Mouse (Mus musculus) heart, embryonic 11.5 days (tissue): ENCODE data around the gene Wdr24. TPM values are rescaled to one million over a fixed set of nuclear protein-coding genes. Genes with fewer than 3 reads are reported as not detected.
"Not testable (repeated sequence)": the region's sequence is repeated elsewhere in the genome, so short reads cannot be mapped to it uniquely, and the experiment has no call there.

Source experiments
- ATAC-seq: fragments of 200-750 bp; cut with Nextera tagmentation; replicated peaks from 2 replicates; pipeline ENCODE4 v1.8.0; 2017; ENCODE audit warnings: moderate library complexity; ENCODE audit not compliant: insufficient number of reproducible peaks, low FRiP score, low TSS enrichment
- H3K27ac ChIP-seq: fragments of 300-500 bp; sonication (generic); 2 replicates; pipeline ENCODE4 v1.5.1; 2014; ENCODE audit warnings: mild to moderate bottlenecking, low read depth, low read length
- H3K27me3 ChIP-seq: fragments of 300-500 bp; sonication (generic); 2 replicates; pipeline ENCODE4 v1.6.1; 2014; ENCODE audit warnings: mild to moderate bottlenecking, low read length, mixed read lengths; ENCODE audit not compliant: control insufficient read depth, insufficient read depth
- H3K36me3 ChIP-seq: fragments of 300-500 bp; sonication (generic); 2 replicates; pipeline ENCODE4 v1.6.1; 2014; ENCODE audit warnings: mild to moderate bottlenecking, low read length, moderate library complexity, mixed read lengths; ENCODE audit not compliant: control insufficient read depth, insufficient read depth
- H3K4me1 ChIP-seq: fragments of 300-500 bp; sonication (generic); 2 replicates; pipeline ENCODE4 v1.6.1; 2014; ENCODE audit warnings: low read length; ENCODE audit not compliant: control insufficient read depth, insufficient read depth
- H3K4me2 ChIP-seq: fragments of 300-500 bp; sonication (generic); 2 replicates; pipeline ENCODE4 v1.6.1; 2014; ENCODE audit warnings: mild to moderate bottlenecking, moderate library complexity
- H3K4me3 ChIP-seq: fragments of 300-500 bp; sonication (generic); 2 replicates; pipeline ENCODE4 v1.5.1; 2014; ENCODE audit warnings: low read depth, low read length
- H3K9ac ChIP-seq: fragments of 300-500 bp; sonication (generic); 2 replicates; pipeline ENCODE4 v1.6.1; 2014; ENCODE audit warnings: mild to moderate bottlenecking, low read depth, low read length, moderate library complexity
- H3K9me3 ChIP-seq: fragments of 300-500 bp; sonication (generic); replicated peaks from 2 replicates; pipeline ENCODE4 v1.6.1; 2016; ENCODE audit warnings: low read length; ENCODE audit not compliant: control insufficient read depth
- WGBS: fragments of 180-500 bp; shearing (Covaris S2); extraction: QIAGEN DNeasy Blood & Tissue Kit; methylation state at CpG from one replicate; pipeline ENCODE4 v1.1.7; 2014; ENCODE audit not compliant: insufficient replicate concordance; 5-methylcytosine and 5-hydroxymethylcytosine counted together
- polyA plus RNA-seq: library from polyadenylated mRNA; unstranded; fragments of >200 nt; fragmentation: Nextera tagmentation; extraction: Ambion mirVana; gene quantifications from 2 replicates; pipeline ENCODE4 v1.2.1, GENCODE M21; 2014

Gene Wdr24
- polyA plus RNA-seq, 1 experiment from 2014 or later, result 14.4 TPM

DNA sequence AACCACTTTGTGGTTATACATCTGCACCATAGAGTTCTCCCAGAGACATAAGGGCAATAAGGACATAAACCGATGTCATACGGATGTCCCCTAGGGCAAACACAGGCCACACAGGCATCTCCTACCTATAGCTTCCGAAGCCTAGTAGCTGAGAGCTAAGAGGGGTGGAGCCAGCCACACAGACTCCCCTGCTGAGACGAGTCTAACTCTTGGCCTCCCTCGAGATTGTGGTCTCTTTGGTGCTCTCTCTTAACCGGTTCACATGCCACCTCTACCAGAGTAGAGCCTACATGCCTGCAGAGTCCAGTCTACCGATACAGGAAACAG lies 44.0 kb downstream of the Wdr24 start:
- no peaks in the 10 kb centered on the region for H3K9me3 ChIP-seq
- peak overlapping the region; percentile 94 for H3K4me2 ChIP-seq
- H3K9ac ChIP-seq, result peak overlapping the region; percentile 93
- no peaks in the 10 kb centered on the region for H3K36me3 ChIP-seq
- peak overlapping the region; percentile 88; the same call in 1 of the 2 replicates for H3K27ac ChIP-seq
- H3K4me3 ChIP-seq, result peak overlapping the region; percentile 98
- WGBS, result 11% methylated on average over 7 of the region's 7 CpGs
- H3K4me1 ChIP-seq, result peaks cover 8% of the 10 kb centered on the region; the same call in 1 of the 2 replicates
- H3K27me3 ChIP-seq, result no peaks in the 10 kb centered on the region
- no peak for ATAC-seq

DNA sequence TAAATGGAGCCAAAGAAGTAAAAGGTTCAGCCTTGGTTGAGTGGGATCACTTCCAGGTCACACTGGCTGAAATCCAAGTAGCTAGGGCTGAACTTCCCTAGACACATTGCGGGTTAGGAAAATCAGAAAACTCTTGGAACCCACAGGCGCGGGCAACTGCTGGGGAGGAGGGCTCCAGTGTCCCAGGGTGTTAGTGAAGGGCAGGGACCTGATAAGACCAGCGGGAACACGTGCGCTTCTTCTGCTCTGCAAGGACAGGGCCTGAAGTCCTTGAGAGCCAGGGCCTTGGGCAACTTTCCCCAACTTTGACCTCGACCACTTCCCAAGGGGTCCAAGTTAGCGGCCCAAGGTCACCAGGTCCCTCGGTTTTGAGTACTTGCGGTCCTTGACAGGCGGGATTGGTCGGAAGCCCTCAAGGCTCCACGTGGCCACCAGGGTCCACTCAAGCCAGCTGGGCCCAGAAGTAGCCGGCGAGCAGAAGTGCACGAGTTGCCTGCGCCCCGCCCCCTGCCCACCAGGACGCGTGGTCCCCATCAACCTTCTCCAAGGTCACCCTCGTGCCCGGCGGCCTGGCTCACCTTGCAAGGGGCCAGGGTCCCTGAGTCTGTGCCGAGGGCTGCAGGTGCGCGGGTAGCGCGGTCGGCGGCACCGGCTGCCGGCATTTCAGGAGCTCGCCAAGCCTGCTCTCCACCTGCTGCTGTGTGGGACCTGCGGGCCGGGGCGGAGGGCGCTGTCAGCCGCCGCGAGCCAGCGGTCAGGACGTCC lies 44.6 kb downstream of the Wdr24 start:
- no peaks in the 10 kb centered on the region for H3K27me3 ChIP-seq
- peaks cover 8% of the 10 kb centered on the region; the same call in 1 of the 2 replicates for H3K4me1 ChIP-seq
- H3K36me3 ChIP-seq, result no peaks in the 10 kb centered on the region
- H3K4me2 ChIP-seq, result peak overlapping the region; percentile 94
- peak overlapping the region; percentile 88 for H3K27ac ChIP-seq
- peak overlapping the region; percentile 93 for H3K9ac ChIP-seq
- H3K9me3 ChIP-seq, result no peaks in the 10 kb centered on the region
- WGBS, result under 1% methylated on average over 38 of the region's 42 CpGs
- peak; percentile 36 for ATAC-seq
- peak overlapping the region; percentile 98 for H3K4me3 ChIP-seq

DNA sequence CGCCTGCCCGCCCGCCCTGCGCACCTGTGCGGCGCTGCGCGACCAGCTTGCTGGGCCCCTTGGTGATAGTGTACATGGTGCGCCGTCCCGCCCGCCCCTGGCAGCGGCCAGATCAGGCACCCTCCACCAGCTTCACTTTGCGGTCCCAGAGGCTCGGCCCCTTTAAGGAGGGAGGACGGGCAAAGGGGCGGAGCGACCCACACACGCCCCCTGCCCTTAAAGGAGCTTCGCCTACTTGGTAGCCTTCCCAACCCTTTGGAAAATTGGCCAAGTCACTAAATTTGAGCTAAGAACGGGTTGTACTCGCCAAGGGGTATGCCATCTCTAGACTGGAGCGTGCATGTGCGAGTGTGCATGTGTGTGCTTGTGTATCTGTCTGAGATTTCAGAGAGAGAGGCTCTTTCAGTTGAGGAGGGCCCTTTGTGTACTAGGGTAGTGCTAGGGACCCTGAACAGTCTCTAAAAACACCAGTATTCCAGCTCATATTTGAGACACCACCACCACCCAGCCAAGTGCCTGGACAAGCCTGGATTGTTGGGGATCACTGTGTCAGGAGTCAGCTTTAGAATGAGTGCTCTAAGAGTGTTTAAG lies 45.3 kb downstream of the Wdr24 start, which contains the start of gene Mcrip2:
Gene Mcrip2 (minus strand): TSS at position 164 of the 591 bp plus-strand sequence.
- peak; percentile 80; the same call in 1 of the 2 replicates for ATAC-seq
- H3K27ac ChIP-seq, result peak within 1 kb of the TSS; percentile 88
- H3K27me3 ChIP-seq, result no peaks in the 10 kb centered on the region
- no peaks in the 10 kb centered on the region for H3K9me3 ChIP-seq
- peak within 1 kb of the TSS; percentile 94 for H3K4me2 ChIP-seq
- H3K4me3 ChIP-seq, result peak within 1 kb of the TSS; percentile 98
- WGBS, result 0% methylated on average over 24 of the region's 24 CpGs
- H3K9ac ChIP-seq, result peak within 1 kb of the TSS; percentile 93
- H3K4me1 ChIP-seq, result peaks cover 8% of the 10 kb centered on the region
- no peaks in the 10 kb centered on the region for H3K36me3 ChIP-seq

DNA sequence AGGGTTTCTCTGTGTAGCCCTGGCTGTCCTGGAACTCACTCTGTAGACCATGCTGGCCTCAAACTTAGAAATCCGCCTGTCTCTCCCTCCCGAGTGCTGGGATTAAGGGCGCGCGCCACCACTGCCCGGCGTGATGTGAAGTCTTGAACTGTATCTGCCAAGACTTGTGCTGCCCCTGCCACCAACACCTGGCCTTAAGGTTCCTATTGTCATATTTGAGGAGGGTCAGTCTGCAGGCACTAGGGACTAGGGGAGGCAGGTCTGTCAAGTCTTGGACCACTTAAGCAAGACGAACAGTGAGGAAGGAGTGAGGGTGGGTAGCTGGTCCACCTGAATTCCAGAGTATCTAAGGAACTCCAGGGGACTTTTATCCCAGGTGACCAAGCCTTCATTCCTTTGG lies 46.1 kb downstream of the Wdr24 start:
- Histone ChIP-seq H3K4me3 (no peak overlapping the region), H3K9ac (no peak overlapping the region), H3K27ac (no peak overlapping the region), H3K36me3 (no peaks in the 10 kb centered on the region), H3K4me2 (no peak overlapping the region), H3K9me3 (no peaks in the 10 kb centered on the region), H3K27me3 (no peaks in the 10 kb centered on the region), H3K4me1 (peaks cover 13% of the 10 kb centered on the region)
- 85% methylated on average over 8 of the region's 8 CpGs for WGBS
- no peak for ATAC-seq

DNA sequence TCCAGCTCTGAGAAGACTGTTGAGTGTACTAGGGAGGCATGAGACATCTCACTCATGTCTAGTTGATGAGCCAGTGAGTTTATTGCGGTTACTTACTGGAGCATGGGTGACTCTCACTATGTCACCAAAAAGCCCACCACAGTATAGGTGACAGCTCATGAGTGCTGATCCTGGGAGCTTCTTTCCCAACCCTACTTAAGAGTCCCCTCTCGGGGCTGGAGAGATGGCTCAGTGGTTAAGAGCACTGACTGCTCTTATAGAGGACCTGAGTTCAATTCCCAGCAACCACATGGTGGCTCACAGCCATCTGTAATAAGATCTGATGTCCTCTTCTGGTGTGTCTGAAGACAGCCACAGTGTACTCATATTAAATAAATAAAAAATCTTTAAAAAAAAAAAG lies 46.5 kb downstream of the Wdr24 start:
- Histone ChIP-seq H3K9ac (no peak overlapping the region), H3K27me3 (no peaks in the 10 kb centered on the region), H3K4me3 (no peak overlapping the region), H3K9me3 (no peaks in the 10 kb centered on the region), H3K36me3 (no peaks in the 10 kb centered on the region), H3K4me2 (no peak overlapping the region), H3K27ac (no peak overlapping the region), H3K4me1 (peaks cover 13% of the 10 kb centered on the region)
- ATAC-seq, result no peak
- WGBS, result 76% methylated on average over 2 of the region's 2 CpGs

DNA sequence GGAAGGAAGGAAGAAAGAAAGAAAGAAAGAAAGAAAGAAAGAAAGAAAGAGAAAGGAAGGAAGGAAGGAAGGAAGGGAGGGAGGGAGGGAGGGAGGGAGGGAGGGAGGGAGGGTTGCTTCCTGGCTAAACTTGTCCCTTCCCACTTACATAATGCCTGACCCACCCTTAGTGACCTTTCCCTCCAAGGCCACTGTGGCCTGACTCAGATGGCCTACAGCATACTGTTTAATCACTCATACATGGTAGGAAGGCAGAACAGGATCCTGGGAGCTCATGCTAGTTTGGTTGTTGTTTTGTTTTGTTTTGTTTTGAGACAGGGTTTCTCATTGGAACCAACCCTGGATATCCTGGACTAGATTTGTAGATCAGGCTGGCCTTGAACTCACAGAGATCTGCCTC lies 48.1 kb downstream of the Wdr24 start:
- H3K4me1 ChIP-seq, result peaks cover 19% of the 10 kb centered on the region
- not testable (repeated sequence) for H3K4me3 ChIP-seq, ATAC-seq, H3K27ac ChIP-seq, H3K27me3 ChIP-seq, H3K36me3 ChIP-seq, H3K9ac ChIP-seq, H3K4me2 ChIP-seq, H3K9me3 ChIP-seq

DNA sequence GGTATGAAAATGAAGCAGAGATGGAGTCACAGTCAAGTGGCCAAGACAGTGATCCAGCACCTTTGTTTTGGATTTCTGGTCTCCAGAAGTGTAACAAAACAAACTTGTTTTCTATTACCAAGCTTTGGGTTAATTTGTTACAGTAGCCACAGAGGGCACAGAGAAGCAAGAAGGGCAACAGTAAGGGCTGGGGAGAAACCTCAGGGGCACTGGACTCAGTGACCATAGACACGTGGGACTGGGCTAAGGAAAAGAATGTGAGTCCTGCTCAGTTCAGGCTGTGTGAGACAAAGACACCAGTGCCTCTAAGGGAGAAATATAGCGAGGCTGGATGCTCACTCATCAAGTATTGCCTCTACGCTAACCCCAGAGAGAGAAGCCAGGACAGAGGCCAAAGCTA lies 49.2 kb downstream of the Wdr24 start:
- H3K4me1 ChIP-seq, result peaks cover 20% of the 10 kb centered on the region
- no peak for ATAC-seq
- H3K4me3 ChIP-seq, result no peak overlapping the region
- no peaks in the 10 kb centered on the region for H3K9me3 ChIP-seq
- H3K4me2 ChIP-seq, result no peak overlapping the region
- H3K27ac ChIP-seq, result no peak overlapping the region
- no peak overlapping the region for H3K9ac ChIP-seq
- 75% methylated on average over 3 of the region's 3 CpGs for WGBS
- H3K27me3 ChIP-seq, result no peaks in the 10 kb centered on the region
- peaks cover under 1% of the 10 kb centered on the region; the same call in 1 of the 2 replicates for H3K36me3 ChIP-seq

DNA sequence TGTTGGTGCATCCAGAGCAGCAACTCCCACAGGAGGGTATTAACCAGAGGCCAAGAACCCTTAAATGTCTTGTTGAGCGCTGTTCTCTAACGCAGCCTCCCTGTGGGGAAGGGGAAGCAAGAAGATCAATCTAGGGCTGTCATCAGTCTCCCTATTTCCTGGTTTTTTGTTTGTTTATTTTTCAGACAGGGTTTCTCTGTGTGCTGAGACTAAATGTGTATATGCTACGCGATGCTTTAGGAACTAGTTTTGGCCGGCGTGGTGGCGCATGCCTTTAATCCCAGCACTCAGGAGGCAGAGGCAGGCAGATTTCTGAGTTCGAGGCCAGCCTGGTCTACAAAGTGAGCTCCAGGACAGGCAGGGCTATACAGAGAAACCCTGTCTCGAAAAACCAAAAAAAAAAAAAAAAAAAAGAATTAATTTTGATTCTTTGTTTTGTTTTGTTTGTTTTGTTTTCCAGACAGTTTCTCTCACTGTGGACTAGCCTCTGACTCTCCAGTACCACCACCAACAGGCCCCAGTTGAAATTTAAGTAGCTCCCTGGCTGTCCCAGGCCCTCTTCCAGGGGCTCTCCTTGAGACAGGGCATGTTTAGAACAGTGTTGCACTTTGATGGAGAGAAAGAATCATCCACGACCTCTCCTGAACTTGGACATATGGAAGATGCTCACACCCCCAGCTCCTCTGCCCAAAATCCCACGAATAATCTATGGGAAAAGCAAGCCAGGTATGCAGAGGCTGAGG lies 50.1 kb downstream of the Wdr24 start:
- 73% methylated on average over 11 of the region's 11 CpGs for WGBS
- H3K4me3 ChIP-seq, result no peak overlapping the region; the same call in 1 of the 2 replicates
- no peak overlapping the region for H3K9ac ChIP-seq
- no peak for ATAC-seq
- H3K9me3 ChIP-seq, result no peaks in the 10 kb centered on the region
- H3K36me3 ChIP-seq, result peaks cover 2% of the 10 kb centered on the region; the same call in 1 of the 2 replicates
- no peaks in the 10 kb centered on the region for H3K27me3 ChIP-seq
- peaks cover 20% of the 10 kb centered on the region for H3K4me1 ChIP-seq
- H3K4me2 ChIP-seq, result peak overlapping the region; percentile 96
- H3K27ac ChIP-seq, result peak overlapping the region; percentile 89; the same call in 1 of the 2 replicates
